Mouse (Mus musculus): ENCODE measurements at regions not wholly inside any gene's neighbourhood (a gene's known extent, or its start where the extent isn't known, plus 50 kb on each side); places are given as distances from the start of the nearest gene placed in this dataset.

DNA sequence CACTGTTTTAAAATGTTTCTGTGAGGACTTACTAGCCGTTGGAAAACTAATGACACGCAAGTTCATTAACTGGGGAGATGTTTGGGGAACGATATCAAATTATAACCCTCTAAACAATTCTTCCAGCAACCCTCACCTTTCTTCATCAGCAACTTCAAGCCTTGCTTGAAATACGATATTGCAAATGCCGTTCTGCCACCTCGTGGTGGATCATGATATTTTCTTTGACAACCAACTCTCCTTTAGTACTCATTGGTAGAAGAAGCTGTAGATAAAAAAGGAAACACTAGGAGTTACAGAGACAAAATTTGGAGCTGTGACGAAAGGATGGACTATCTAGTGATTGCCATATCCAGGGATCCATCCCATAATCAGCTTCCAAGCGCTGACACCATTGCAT lies 85.8 kb upstream of the Gnai1 start:
- peak; percentile 73 for DNase-seq
- WGBS: 12% methylated on average over 8 of the region's 8 CpGs

DNA sequence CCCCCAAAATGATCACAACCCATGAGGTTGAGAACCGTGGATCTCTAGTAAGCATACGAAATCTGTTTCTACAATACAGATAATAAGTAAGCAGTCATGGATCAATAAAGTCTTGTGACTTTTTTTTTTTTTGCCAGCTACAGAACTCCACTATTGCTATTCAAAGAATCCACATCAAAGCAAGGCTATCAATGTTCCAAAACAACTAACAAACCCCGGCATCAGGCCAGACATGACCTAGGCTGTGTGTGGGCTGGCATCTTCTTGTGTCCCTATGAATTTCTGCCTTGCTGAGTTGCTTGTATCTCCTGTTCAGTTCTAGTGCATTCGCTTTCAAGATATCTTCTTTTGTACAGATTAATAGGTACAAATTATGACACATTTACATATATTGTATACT lies 79.8 kb upstream of the Gnai1 start:
- H3K4me3 ChIP-seq (ENCODE audit: insufficient read depth, low read depth, low read length): no peak overlapping the region
- no peaks in the 10 kb centered on the region for H3K4me1 ChIP-seq (ENCODE audit: control insufficient read depth, insufficient read depth, low read length)
- no peak for DNase-seq
- 90% methylated on average over 4 of the region's 4 CpGs for WGBS
- H3K36me3 ChIP-seq (ENCODE audit: control insufficient read depth, insufficient read depth, low read length): no peaks in the 10 kb centered on the region
- no peak overlapping the region for H3K27ac ChIP-seq (ENCODE audit: insufficient read depth, low read depth, low read length)
- no peak for TF ChIP-seq POLR2A (IDR thresholded peaks at IDR 0.05; ENCODE audit: low read depth, low read length)
- TF ChIP-seq CTCF (conservative IDR thresholded peaks at IDR 0.05; ENCODE audit: insufficient read depth, insufficient read length, low read depth, low read length): no peak
- no peaks in the 10 kb centered on the region for H3K27me3 ChIP-seq (replicated peaks; ENCODE audit: control insufficient read depth, insufficient read depth, low read length)

More for the DNA sequence above, 85.8 kb upstream of the Gnai1 start:
- H3K36me3 ChIP-seq (ENCODE audit: control insufficient read depth, insufficient read depth, low read length): no peaks in the 10 kb centered on the region
- H3K27me3 ChIP-seq (replicated peaks; ENCODE audit: control insufficient read depth, insufficient read depth, low read length): no peaks in the 10 kb centered on the region
- H3K4me1 ChIP-seq (ENCODE audit: control insufficient read depth, insufficient read depth, low read length): no peaks in the 10 kb centered on the region
- H3K27ac ChIP-seq (ENCODE audit: insufficient read depth, low read depth, low read length): no peak overlapping the region
- TF ChIP-seq POLR2A (IDR thresholded peaks at IDR 0.05; ENCODE audit: low read depth, low read length) (no peak), CTCF (conservative IDR thresholded peaks at IDR 0.05; ENCODE audit: insufficient read depth, insufficient read length, low read depth, low read length) (no peak)
- no peak overlapping the region for H3K4me3 ChIP-seq (ENCODE audit: insufficient read depth, low read depth, low read length)

DNA sequence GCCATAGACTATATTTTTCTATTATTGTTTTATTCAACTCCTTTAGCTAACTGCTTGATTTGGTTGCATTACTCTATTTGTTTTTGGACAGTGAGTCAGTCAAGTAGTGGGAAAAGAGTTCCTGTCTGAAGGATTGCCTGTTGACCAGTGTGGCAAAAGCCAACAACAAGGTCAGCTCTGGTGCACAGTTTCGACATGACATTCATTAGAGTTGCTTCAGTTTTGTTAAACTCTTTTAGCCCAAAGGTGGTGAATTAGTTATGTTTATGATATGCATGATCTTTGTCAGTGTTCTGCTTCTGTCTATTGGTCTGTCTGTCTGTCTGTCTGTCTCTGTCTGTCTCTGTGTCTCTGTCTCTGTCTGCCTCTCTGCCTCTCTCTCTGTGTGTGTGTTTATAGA lies 79.1 kb upstream of the Gnai1 start:
- DNase-seq: no peak
- H3K36me3 ChIP-seq (ENCODE audit: control insufficient read depth, insufficient read depth, low read length): no peaks in the 10 kb centered on the region
- no peak overlapping the region for H3K4me3 ChIP-seq (ENCODE audit: insufficient read depth, low read depth, low read length)
- WGBS: 57% methylated on average over 1 of the region's 1 CpGs
- H3K27me3 ChIP-seq (replicated peaks; ENCODE audit: control insufficient read depth, insufficient read depth, low read length): no peaks in the 10 kb centered on the region
- no peak for TF ChIP-seq CTCF (conservative IDR thresholded peaks at IDR 0.05; ENCODE audit: insufficient read depth, insufficient read length, low read depth, low read length)
- no peak for TF ChIP-seq POLR2A (IDR thresholded peaks at IDR 0.05; ENCODE audit: low read depth, low read length)
- H3K4me1 ChIP-seq (ENCODE audit: control insufficient read depth, insufficient read depth, low read length): no peaks in the 10 kb centered on the region
- no peak overlapping the region for H3K27ac ChIP-seq (ENCODE audit: insufficient read depth, low read depth, low read length)

DNA sequence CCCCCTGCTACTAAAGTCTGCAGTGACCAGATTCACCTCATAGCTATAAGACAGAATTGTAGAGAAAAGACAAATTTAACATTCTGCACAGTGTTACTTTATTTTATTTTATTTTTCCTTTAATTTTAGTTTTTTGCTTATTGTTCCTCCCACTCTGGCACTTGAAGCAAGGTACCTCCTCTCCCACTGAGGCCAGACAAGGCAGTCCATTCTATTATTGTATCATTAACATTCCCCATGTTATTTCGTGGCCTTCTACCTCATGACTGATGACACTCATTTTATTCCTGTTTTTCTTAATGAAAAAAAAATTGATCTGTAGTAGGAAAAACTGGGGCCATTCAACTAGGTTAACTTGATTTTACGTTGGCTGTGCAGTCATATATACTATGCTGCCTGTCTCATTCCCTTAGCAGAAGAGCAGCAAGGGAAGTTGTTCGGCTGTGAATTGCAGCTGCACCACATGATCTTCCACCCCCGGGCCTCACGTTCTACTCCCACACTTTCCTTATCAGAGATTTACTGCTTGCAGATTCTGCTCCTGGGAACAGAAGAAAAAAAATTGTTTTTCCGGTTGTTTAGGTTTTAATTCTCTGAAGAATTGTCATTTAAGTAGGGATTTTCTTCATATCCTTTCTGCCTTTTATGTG lies 76.1 kb upstream of the Gnai1 start:
- Histone ChIP-seq H3K4me3 (ENCODE audit: insufficient read depth, low read depth, low read length) (no peak overlapping the region), H3K36me3 (ENCODE audit: control insufficient read depth, insufficient read depth, low read length) (no peaks in the 10 kb centered on the region), H3K4me1 (ENCODE audit: control insufficient read depth, insufficient read depth, low read length) (no peaks in the 10 kb centered on the region), H3K27me3 (replicated peaks; ENCODE audit: control insufficient read depth, insufficient read depth, low read length) (no peaks in the 10 kb centered on the region), H3K27ac (ENCODE audit: insufficient read depth, low read depth, low read length) (no peak overlapping the region)
- 44% methylated on average over 6 of the region's 6 CpGs for whole genome bisulfite sequencing
- no peak for DNase-seq
- TF ChIP-seq CTCF (conservative IDR thresholded peaks at IDR 0.05; ENCODE audit: insufficient read depth, insufficient read length, low read depth, low read length) (no peak), POLR2A (IDR thresholded peaks at IDR 0.05; ENCODE audit: low read depth, low read length) (no peak)

DNA sequence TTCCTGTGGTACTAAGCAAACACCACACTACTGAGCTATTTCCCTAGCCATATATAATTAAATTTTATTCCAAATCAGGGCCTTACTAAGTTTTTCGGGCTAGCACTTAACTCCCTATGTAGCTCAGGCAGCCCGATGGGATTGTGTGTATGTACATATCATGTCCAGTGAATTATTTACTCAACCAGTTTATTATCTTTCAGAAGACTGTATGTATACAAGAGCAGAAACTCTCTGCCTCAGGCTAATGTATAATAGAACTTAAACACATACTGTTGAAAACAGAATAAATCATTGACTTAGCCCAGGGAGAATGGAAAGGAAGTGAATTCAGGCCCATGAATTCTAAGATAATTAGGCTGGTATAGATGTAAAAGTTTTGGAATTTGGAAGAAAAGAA lies 74.1 kb upstream of the Gnai1 start:
- no peak for DNase-seq

DNA sequence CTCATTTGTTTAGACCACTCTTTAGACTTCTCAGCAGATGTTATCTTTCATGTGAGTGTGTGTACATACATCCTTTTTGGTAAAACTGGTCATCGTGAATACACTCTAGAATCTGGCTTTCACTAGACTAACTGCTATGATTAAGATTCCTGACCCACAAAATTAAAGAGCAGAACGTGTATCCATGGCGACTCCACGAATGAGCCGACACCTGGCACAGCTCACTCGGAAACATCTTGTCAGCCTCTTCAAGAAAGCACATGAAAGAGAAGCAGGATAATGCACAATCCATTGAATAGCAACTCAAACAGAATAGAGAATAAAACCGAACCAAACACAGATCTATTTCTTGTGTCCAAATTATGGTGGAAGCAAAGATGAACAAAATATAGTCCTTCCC lies 73.1 kb upstream of the Gnai1 start:
- DNase-seq: peak; percentile 5
- no peak overlapping the region for H3K4me3 ChIP-seq (ENCODE audit: insufficient read depth, low read depth, low read length)
- H3K27me3 ChIP-seq (replicated peaks; ENCODE audit: control insufficient read depth, insufficient read depth, low read length): no peaks in the 10 kb centered on the region
- TF ChIP-seq POLR2A (IDR thresholded peaks at IDR 0.05; ENCODE audit: low read depth, low read length) (no peak), CTCF (conservative IDR thresholded peaks at IDR 0.05; ENCODE audit: insufficient read depth, insufficient read length, low read depth, low read length) (no peak)
- WGBS: 40% methylated on average over 7 of the region's 7 CpGs
- no peaks in the 10 kb centered on the region for H3K36me3 ChIP-seq (ENCODE audit: control insufficient read depth, insufficient read depth, low read length)
- H3K4me1 ChIP-seq (ENCODE audit: control insufficient read depth, insufficient read depth, low read length): no peaks in the 10 kb centered on the region
- H3K27ac ChIP-seq (ENCODE audit: insufficient read depth, low read depth, low read length): no peak overlapping the region

More for the DNA sequence above, 74.1 kb upstream of the Gnai1 start:
- H3K36me3 ChIP-seq (ENCODE audit: control insufficient read depth, insufficient read depth, low read length): no peaks in the 10 kb centered on the region
- no peaks in the 10 kb centered on the region for H3K27me3 ChIP-seq (replicated peaks; ENCODE audit: control insufficient read depth, insufficient read depth, low read length)
- H3K27ac ChIP-seq (ENCODE audit: insufficient read depth, low read depth, low read length): no peak overlapping the region
- no peak overlapping the region for H3K4me3 ChIP-seq (ENCODE audit: insufficient read depth, low read depth, low read length)
- H3K4me1 ChIP-seq (ENCODE audit: control insufficient read depth, insufficient read depth, low read length): no peaks in the 10 kb centered on the region
- 61% methylated on average over 2 of the region's 2 CpGs for WGBS
- TF ChIP-seq POLR2A (IDR thresholded peaks at IDR 0.05; ENCODE audit: low read depth, low read length) (no peak), CTCF (conservative IDR thresholded peaks at IDR 0.05; ENCODE audit: insufficient read depth, insufficient read length, low read depth, low read length) (no peak)

DNA sequence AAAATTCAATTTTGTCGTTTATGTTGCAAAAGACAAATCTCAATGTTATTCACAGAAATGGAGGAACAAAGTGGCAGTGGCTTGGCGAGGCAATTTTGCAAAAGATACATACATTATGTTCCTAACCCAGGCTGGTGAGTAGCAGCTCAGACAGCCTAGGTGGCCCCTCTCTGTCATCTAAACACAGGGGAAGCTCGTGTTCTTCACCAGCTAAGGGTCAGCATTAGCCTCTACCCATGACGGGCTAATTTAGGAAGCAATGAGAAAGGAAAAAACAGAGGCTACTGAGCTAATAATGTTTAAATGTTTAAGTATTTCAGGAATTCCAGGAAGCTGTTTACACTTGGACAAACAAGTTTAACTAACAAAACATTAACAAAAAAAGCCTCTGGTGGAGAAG lies 64.9 kb upstream of the Gnai1 start:
- TF ChIP-seq POLR2A (IDR thresholded peaks at IDR 0.05; ENCODE audit: low read depth, low read length): no peak
- no peak for TF ChIP-seq CTCF (conservative IDR thresholded peaks at IDR 0.05; ENCODE audit: insufficient read depth, insufficient read length, low read depth, low read length)
- Histone ChIP-seq H3K27ac (ENCODE audit: insufficient read depth, low read depth, low read length) (no peak overlapping the region), H3K27me3 (replicated peaks; ENCODE audit: control insufficient read depth, insufficient read depth, low read length) (no peaks in the 10 kb centered on the region), H3K36me3 (ENCODE audit: control insufficient read depth, insufficient read depth, low read length) (no peaks in the 10 kb centered on the region), H3K4me1 (ENCODE audit: control insufficient read depth, insufficient read depth, low read length) (peaks cover 9% of the 10 kb centered on the region; the same call in 1 of the 2 replicates), H3K4me3 (ENCODE audit: insufficient read depth, low read depth, low read length) (no peak overlapping the region)
- peak; percentile 38 for DNase-seq
- 41% methylated on average over 4 of the region's 4 CpGs for WGBS
